Mouse (Mus musculus): ENCODE measurements around the gene Gm20517. TPM values are rescaled to one million over a fixed set of nuclear protein-coding genes. Genes with fewer than 3 reads are reported as not detected.

Gene Gm20517
- polyA plus RNA-seq, 2 experiments: 0.86 TPM

DNA sequence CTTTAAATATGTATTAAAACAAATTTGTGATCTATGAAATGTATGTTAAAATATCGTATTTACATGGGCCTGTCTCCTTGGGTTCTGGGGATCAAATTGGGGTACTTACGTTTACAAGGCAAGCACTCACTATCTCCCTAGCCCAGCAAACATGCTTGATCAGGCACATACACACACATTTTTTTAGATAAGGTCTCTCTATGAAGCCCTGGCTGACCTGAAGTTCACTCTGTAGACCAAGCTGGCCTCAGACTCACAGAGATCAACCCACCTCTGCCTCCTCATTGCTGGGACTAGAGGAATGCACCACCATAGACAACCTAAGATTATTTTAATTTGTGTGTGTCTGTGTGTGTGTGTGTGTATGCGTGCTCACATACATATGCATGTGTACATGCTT is 43.0 kb upstream of the Gm20517 start:
- TF ChIP-seq EP300 (IDR thresholded peaks at IDR 0.05; ENCODE audit: low read depth): peak; percentile 92
- no peak for TF ChIP-seq CTCF (IDR thresholded peaks at IDR 0.05; ENCODE audit: low read depth)
- H3K4me1 ChIP-seq (replicated peaks; ENCODE audit: control insufficient read depth in 2 of 2, insufficient read depth in 2 of 2, low read length in 1 of 2): peaks cover 25 to 42% of the 10 kb centered on the region in 2 experiments
- WGBS (ENCODE audit: insufficient replicate concordance): 35% methylated on average over 3 of the region's 3 CpGs
- H3K9me3 ChIP-seq (ENCODE audit: control insufficient read depth, low read length): no peaks in the 10 kb centered on the region
- peak; percentile 98 for ATAC-seq (ENCODE audit: insufficient read depth)
- DNase-seq (ENCODE audit: low read depth in 3 of 3, low spot score in 3 of 3): peak; percentile 74 to 82 (median 82)
- H3K4me2 ChIP-seq (ENCODE audit: low read depth): peak overlapping the region; percentile 37
- H3K27me3 ChIP-seq (ENCODE audit: control insufficient read depth, insufficient read depth, low read length): no peaks in the 10 kb centered on the region
- H3K9ac ChIP-seq (replicated peaks): peak overlapping the region; percentile 10; the same call in 1 of the 2 replicates
- no peaks in the 10 kb centered on the region for H3K36me3 ChIP-seq (replicated peaks; ENCODE audit: control insufficient read depth, insufficient read depth, low read depth)
- H3K27ac ChIP-seq: peak overlapping the region; percentile 78
- H3K4me3 ChIP-seq (ENCODE audit: insufficient read depth in 1 of 2, low read depth in 2 of 2, low read length in 2 of 2): no peak overlapping the region

DNA sequence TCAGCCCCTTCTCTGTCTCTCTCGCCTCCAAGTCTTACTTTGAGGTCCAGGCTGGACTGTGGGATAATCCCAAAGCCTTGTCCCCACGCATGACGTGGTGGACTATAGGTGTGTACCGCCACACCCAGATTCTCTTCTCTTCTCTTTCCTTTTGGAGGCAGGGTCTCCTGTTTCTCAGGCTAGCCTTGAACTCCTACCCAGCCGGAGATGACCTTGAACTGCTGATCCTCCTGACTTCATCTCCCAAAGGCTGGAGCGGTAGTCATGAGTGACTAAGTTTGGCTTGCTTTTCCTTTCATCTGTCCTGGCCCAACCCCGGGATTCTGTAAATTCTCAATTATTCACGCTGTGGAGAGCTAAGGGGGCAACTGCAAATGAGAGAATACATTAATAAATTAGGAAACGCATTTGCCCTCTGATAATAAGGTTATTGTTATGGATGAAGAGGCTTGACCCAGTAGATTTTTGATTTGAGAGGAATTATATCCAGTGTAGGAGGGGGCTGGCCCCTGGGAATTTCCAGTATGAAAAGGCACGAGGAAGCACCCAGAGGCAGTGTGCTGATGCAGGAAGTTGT is 42.4 kb upstream of the Gm20517 start:
- Histone ChIP-seq H3K36me3 (replicated peaks; ENCODE audit: control insufficient read depth, insufficient read depth, low read depth) (no peaks in the 10 kb centered on the region), H3K27ac (peak overlapping the region; percentile 78), H3K27me3 (ENCODE audit: control insufficient read depth, insufficient read depth, low read length) (no peaks in the 10 kb centered on the region), H3K4me2 (ENCODE audit: low read depth) (peak overlapping the region; percentile 37), H3K9ac (replicated peaks) (peak overlapping the region; percentile 40), H3K9me3 (ENCODE audit: control insufficient read depth, low read length) (no peaks in the 10 kb centered on the region), H3K4me1 (replicated peaks; ENCODE audit: control insufficient read depth in 2 of 2, insufficient read depth in 2 of 2, low read length in 1 of 2) (peaks cover 25 to 42% of the 10 kb centered on the region in 2 experiments), H3K4me3 (ENCODE audit: insufficient read depth in 1 of 2, low read depth in 2 of 2, low read length in 2 of 2) (no peak overlapping the region)
- WGBS (ENCODE audit: insufficient replicate concordance): 81% methylated on average over 10 of the region's 10 CpGs
- no peak for TF ChIP-seq EP300 (IDR thresholded peaks at IDR 0.05; ENCODE audit: low read depth)
- no peak for TF ChIP-seq CTCF (IDR thresholded peaks at IDR 0.05; ENCODE audit: low read depth)
- DNase-seq (ENCODE audit: low read depth in 3 of 3, low spot score in 3 of 3) (no peak), ATAC-seq (ENCODE audit: insufficient read depth) (peak; percentile 9; the same call in 1 of the 2 replicates)

DNA sequence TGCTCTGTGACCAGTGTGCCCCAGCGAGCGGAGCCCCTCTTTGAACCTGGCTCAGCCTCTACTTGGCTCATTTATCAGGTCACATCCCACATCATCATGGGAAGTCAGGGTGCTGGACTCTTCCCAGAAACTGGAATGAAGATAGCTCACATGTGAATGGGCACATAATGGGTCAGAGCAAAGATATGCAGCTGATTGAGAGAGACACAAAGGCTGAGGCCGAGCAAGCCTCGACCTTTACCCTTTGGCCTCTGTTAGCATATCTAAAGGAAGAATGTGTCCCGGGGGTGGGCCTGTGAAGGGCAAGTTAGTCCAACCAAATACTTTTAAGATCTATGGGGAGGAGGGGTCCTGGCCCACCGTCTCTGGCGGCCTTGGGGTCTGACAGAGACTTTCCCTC is 39.8 kb upstream of the Gm20517 start:
- H3K4me3 ChIP-seq (ENCODE audit: insufficient read depth in 1 of 2, low read depth in 2 of 2, low read length in 2 of 2): no peak overlapping the region
- no peaks in the 10 kb centered on the region for H3K9me3 ChIP-seq (ENCODE audit: control insufficient read depth, low read length)
- H3K36me3 ChIP-seq (replicated peaks; ENCODE audit: control insufficient read depth, insufficient read depth, low read depth): no peaks in the 10 kb centered on the region
- TF ChIP-seq EP300 (IDR thresholded peaks at IDR 0.05; ENCODE audit: low read depth): no peak
- TF ChIP-seq CTCF (IDR thresholded peaks at IDR 0.05; ENCODE audit: low read depth): no peak
- peaks cover 22 to 30% of the 10 kb centered on the region in 2 experiments for H3K4me1 ChIP-seq (replicated peaks; ENCODE audit: control insufficient read depth in 2 of 2, insufficient read depth in 2 of 2, low read length in 1 of 2)
- no peak for ATAC-seq (ENCODE audit: insufficient read depth)
- no peak overlapping the region for H3K4me2 ChIP-seq (ENCODE audit: low read depth)
- no peak overlapping the region for H3K9ac ChIP-seq (replicated peaks)
- 64% methylated on average over 7 of the region's 7 CpGs for WGBS (ENCODE audit: insufficient replicate concordance)
- H3K27ac ChIP-seq: no peak overlapping the region
- H3K27me3 ChIP-seq (ENCODE audit: control insufficient read depth, insufficient read depth, low read length): no peaks in the 10 kb centered on the region
- DNase-seq (ENCODE audit: low read depth in 3 of 3, low spot score in 3 of 3): no peak

DNA sequence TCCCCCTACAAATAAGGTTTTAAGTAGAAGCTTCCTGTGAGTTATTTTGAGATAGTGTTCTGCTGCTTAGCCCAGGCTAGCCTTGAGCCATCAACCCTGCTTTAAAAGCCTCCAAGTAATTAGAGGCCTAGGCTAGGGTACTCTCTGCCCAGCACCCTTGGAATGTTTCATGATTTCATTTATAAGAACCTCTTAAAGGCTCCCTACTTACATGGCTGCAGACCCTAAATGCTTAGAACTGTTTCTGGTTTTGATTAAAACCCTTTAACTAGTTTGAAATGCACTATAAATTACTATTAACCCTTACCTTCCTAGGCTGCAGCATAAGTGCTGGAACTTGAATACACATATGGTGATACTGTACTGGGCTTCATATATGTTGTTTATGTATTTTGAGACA is 39.0 kb upstream of the Gm20517 start:
- no peak overlapping the region for H3K27ac ChIP-seq
- no peaks in the 10 kb centered on the region for H3K9me3 ChIP-seq (ENCODE audit: control insufficient read depth, low read length)
- DNase-seq (ENCODE audit: low read depth in 3 of 3, low spot score in 3 of 3) (no peak), ATAC-seq (ENCODE audit: insufficient read depth) (no peak)
- no peak overlapping the region for H3K4me2 ChIP-seq (ENCODE audit: low read depth)
- H3K4me3 ChIP-seq (ENCODE audit: insufficient read depth in 1 of 2, low read depth in 2 of 2, low read length in 2 of 2): no peak overlapping the region
- no peaks in the 10 kb centered on the region for H3K27me3 ChIP-seq (ENCODE audit: control insufficient read depth, insufficient read depth, low read length)
- TF ChIP-seq CTCF (IDR thresholded peaks at IDR 0.05; ENCODE audit: low read depth): no peak
- TF ChIP-seq EP300 (IDR thresholded peaks at IDR 0.05; ENCODE audit: low read depth): no peak
- no peak overlapping the region for H3K9ac ChIP-seq (replicated peaks)
- peaks cover 17 to 23% of the 10 kb centered on the region in 2 experiments for H3K4me1 ChIP-seq (replicated peaks; ENCODE audit: control insufficient read depth in 2 of 2, insufficient read depth in 2 of 2, low read length in 1 of 2)
- no peaks in the 10 kb centered on the region for H3K36me3 ChIP-seq (replicated peaks; ENCODE audit: control insufficient read depth, insufficient read depth, low read depth)

DNA sequence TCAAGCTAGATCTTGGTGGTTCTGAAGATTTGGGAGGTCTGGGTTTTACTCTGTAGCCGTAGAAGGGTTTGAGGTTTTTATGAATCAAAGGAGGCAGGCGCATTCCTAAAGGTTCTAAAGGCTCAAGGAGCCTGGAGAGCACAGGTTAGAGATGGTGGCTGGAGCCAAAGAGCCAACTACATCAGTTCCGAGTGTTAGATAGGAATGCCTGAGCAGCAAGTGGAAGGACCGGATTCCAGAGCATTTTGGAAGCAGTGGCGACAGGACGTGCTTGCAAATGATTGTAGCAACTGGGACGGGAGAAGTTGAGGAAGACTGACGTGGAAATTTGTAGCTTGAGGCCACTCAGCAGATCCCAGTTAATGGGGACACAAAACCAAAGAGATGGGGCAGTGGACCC is 37.4 kb upstream of the Gm20517 start:
- Histone ChIP-seq H3K27ac (no peak overlapping the region), H3K4me3 (ENCODE audit: insufficient read depth in 1 of 2, low read depth in 2 of 2, low read length in 2 of 2) (no peak overlapping the region), H3K9ac (replicated peaks) (no peak overlapping the region), H3K9me3 (ENCODE audit: control insufficient read depth, low read length) (no peaks in the 10 kb centered on the region), H3K4me2 (ENCODE audit: low read depth) (no peak overlapping the region), H3K36me3 (replicated peaks; ENCODE audit: control insufficient read depth, insufficient read depth, low read depth) (no peaks in the 10 kb centered on the region), H3K27me3 (ENCODE audit: control insufficient read depth, insufficient read depth, low read length) (no peaks in the 10 kb centered on the region), H3K4me1 (replicated peaks; ENCODE audit: control insufficient read depth in 2 of 2, insufficient read depth in 2 of 2, low read length in 1 of 2) (peaks cover 16 to 20% of the 10 kb centered on the region in 2 experiments)
- no peak for DNase-seq (ENCODE audit: low read depth in 3 of 3, low spot score in 3 of 3)
- no peak for TF ChIP-seq CTCF (IDR thresholded peaks at IDR 0.05; ENCODE audit: low read depth)
- TF ChIP-seq EP300 (IDR thresholded peaks at IDR 0.05; ENCODE audit: low read depth): no peak
- 77% methylated on average over 8 of the region's 8 CpGs for WGBS (ENCODE audit: insufficient replicate concordance)
- no peak for ATAC-seq (ENCODE audit: insufficient read depth)

Measured in liver, embryonic 14.5 days (tissue).